Mouse (Mus musculus) liver, embryonic 14 days (tissue): ENCODE measurements around the gene Slc12a8. TPM values are rescaled to one million over a fixed set of nuclear protein-coding genes. Genes with fewer than 3 reads are reported as not detected.

ENCODE experiments used
- polyA plus RNA-seq: library from polyadenylated mRNA; depleted of rRNA; stranded (reverse); fragments of >200 nt; gene quantifications from 2 replicates; pipeline ENCODE4 v1.2.3, GENCODE M21; 2012; rRNA removed

Gene Slc12a8
- polyA plus RNA-seq, result 0.07 TPM in 2 replicates

DNA sequence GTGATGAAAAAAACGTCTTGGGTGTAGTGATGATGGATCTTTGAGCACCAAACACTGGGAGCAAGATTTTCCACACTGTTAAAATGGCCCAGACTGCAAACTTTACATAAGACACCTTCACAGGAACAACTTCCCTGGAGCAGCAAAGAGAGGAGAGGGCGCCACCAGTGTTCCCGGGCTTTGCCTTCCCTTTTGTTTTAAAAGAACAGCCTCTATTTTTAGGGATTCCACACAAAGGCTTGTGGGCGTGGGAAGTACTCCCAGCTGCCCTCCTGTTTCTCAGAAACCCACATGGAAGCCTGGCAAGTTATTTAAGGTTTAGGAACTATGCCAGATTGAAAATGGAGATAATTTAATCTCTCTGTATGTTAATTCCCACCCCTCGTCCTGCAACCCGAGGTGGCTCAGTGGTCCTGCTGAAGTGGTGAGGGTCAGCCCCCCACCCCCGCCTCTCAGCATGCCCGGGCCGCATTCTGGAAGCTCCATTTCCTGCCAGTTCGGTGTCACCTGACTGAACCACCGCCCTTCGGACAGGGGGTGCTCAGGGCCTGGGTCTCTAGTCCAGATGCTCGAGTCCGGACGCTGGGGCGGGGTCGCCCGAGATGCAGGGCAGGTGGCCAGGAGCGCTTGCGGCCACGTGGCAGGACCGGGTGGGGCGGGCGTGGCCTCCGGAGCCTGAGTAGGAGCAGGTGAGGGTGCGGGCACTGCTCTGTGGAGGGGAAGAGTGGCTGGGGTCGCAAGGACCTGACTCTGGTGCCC lies at the start of gene Slc12a8:
Gene Slc12a8 (plus strand): TSS at position 522 of the 759 bp plus-strand sequence.

DNA sequence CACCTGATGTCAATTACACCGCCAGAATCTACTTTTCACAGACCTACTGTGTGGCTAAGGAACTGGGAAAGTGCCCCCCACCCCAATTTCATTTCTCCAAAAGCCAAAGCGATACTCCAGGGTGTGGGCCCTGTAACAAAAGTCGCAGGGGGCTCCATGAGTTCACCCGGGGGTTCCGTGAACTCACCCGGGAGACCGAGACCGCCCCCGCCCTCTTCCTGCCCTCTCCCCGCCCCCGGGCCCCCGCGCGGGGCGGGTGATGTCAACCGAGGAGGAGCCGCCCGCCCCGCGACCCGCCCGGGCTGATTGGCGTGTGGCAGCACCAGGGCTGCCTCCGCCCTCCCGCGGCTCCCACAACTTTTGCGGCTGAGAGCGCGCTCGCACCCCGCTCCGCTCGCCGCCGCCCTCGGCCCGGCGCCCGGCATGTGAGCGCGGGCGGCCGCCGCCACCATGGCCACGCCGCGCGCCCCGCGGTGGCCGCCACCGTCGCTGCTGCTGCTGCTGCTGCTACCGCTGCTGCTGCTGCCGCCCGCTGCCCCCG lies 167.1 kb downstream of the Slc12a8 start, which contains the start of gene Heg1:
Gene Heg1 (plus strand): TSS at position 209 of the 541 bp plus-strand sequence.

Other genes starting within 250 kb of the Slc12a8 start
- gene Zfp148, start 136.5 kb upstream of the Slc12a8 start, polyA plus RNA-seq, result 3.9 and 4.1 TPM in 2 replicates
- 3.5 and 3.8 TPM in 2 replicates for gene Heg1, start 167.0 kb downstream of the Slc12a8 start, polyA plus RNA-seq